Mouse (Mus musculus): ENCODE measurements around the gene Cspg5.

GRCm38 (mm10) chr9:110268416-110268815 lies 24.8 kb downstream of the Cspg5 start:
- TF ChIP-seq POLR2A (IDR thresholded peaks at IDR 0.05; ENCODE audit: low read depth, low read length) (no peak), CTCF (conservative IDR thresholded peaks at IDR 0.05; ENCODE audit: insufficient read depth, insufficient read length, low read depth, low read length) (no peak)

Measured in kidney, adult 2 months (tissue).